Mouse (Mus musculus) heart, adult 2 months (tissue): ENCODE data around the gene Polr2i.

Experiments used
- CTCF ChIP-seq: fragments of 200-600 bp; IDR thresholded peaks from 2 replicates; pipeline ENCODE4 v1.8.1; 2022; ENCODE audit warnings: antibody characterized with exemption, mild to moderate bottlenecking, moderate library complexity
- EP300 ChIP-seq: fragments of 200-500 bp; IDR thresholded peaks from 2 replicates; pipeline ENCODE4 v1.6.1; 2011; ENCODE audit warnings: low read depth, low read length, control low read depth; ENCODE audit not compliant: insufficient read depth
- POLR2A ChIP-seq: fragments of 200-500 bp; IDR thresholded peaks from 2 replicates; pipeline ENCODE4 v1.6.1; 2011; ENCODE audit warnings: mild to moderate bottlenecking, low read depth, low read length, control low read depth; ENCODE audit not compliant: insufficient read depth

DNA sequence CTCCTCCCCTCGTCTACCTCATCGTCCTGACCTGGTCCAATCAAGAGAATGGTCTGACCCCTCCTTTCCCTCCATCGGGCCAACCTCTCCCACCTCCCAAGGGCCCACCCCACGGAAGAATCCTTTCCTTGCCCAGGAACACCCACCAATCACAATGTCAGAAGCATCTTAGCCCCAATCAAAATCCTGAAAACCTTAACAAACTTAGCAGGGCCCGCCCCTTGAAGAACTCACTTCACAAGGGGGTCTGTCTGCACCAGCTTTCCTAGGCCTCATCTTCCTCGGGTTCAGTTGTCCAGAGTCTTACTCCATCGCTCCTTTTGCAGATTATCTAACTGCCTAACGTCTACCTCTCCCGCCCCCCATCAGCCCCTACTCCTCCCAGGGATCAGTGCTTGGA, 38.7 kb upstream of the Polr2i start:
- TF ChIP-seq CTCF: no peak
- TF ChIP-seq EP300: no peak
- TF ChIP-seq POLR2A: no peak
